Mouse (Mus musculus) retina, embryonic 14.5 days (tissue): Measurements from ENCODE around the gene Tmprss11a.

Source experiments
- DNase-seq: peaks from one replicate; pipeline ENCODE4 v3.0.0-alpha.2; 2015; ENCODE audit warnings: low spot score

The Tmprss11a gene

GRCm38 (mm10) chr5:86468890-86469289, at the start of gene Tmprss11a:
Tmprss11a (minus strand) TSS chr5:86468990.
- DNase-seq, result no peak

GRCm38 (mm10) chr5:86518500-86518899, 49.7 kb upstream of the Tmprss11a start, which contains the start of gene Tmprss11g:
Tmprss11g (minus strand) TSS chr5:86518600.
- DNase-seq, result no peak

GRCm38 (mm10) chr5:86511538-86511937, 42.7 kb upstream of the Tmprss11a start:
- DNase-seq, result peak; percentile 38

GRCm38 (mm10) chr5:86493453-86493852, 24.7 kb upstream of the Tmprss11a start:
- DNase-seq, result no peak

- peak; percentile 57 for DNase-seq
Measured at GRCm38 (mm10) chr5:86482562-86482961, 13.8 kb upstream of the Tmprss11a start.

GRCm38 (mm10) chr5:86482031-86482430, 13.2 kb upstream of the Tmprss11a start:
- DNase-seq, result no peak

GRCm38 (mm10) chr5:86473859-86474258, 5.1 kb upstream of the Tmprss11a start:
- no peak for DNase-seq

GRCm38 (mm10) chr5:86439306-86439705, 29.5 kb downstream of the Tmprss11a start:
- DNase-seq, result no peak

- no peak for DNase-seq
Measured at GRCm38 (mm10) chr5:86438548-86438947, 30.2 kb downstream of the Tmprss11a start.

- peak; percentile 74 for DNase-seq
Measured at GRCm38 (mm10) chr5:86432697-86433096, 36.1 kb downstream of the Tmprss11a start.

GRCm38 (mm10) chr5:86431096-86431495, 37.7 kb downstream of the Tmprss11a start:
- no peak for DNase-seq

GRCm38 (mm10) chr5:86421323-86422028, 47.3 kb downstream of the Tmprss11a start:
- DNase-seq, result peak; percentile 48

- DNase-seq, result peak; percentile 74
Measured at GRCm38 (mm10) chr5:86419494-86419893, 49.3 kb downstream of the Tmprss11a start.

- no peak for DNase-seq
Measured at GRCm38 (mm10) chr5:86414280-86414679, 54.5 kb downstream of the Tmprss11a start.

GRCm38 (mm10) chr5:86410815-86411214, 58.0 kb downstream of the Tmprss11a start:
- DNase-seq, result peak; percentile 68

GRCm38 (mm10) chr5:86407941-86408340, 60.8 kb downstream of the Tmprss11a start:
- DNase-seq, result no peak

- no peak for DNase-seq
Measured at GRCm38 (mm10) chr5:86407191-86407590, 61.6 kb downstream of the Tmprss11a start.

GRCm38 (mm10) chr5:86373320-86373719, 95.5 kb downstream of the Tmprss11a start, which contains the start of gene Tmprss11d:
Tmprss11d (minus strand) TSS chr5:86373420.
- no peak for DNase-seq
